Mouse (Mus musculus) c-Kit-negative CD71-positive TER-119-positive erythroid progenitor cells, embryonic 14.5 days (primary cell): ENCODE results near the gene Serpine3.
"Not testable (repeated sequence)": the region's sequence is repeated elsewhere in the genome, so short reads cannot be mapped to it uniquely, and the experiment has no call there.

Experiments
- DNase-seq: peaks from one replicate; pipeline ENCODE4 v3.0.0-alpha.2; 2013; ENCODE audit warnings: low read depth, low spot score

The Serpine3 gene

GRCm38 (mm10) chr14:62663367-62663766 is at the start of gene Serpine3:
Gene Serpine3 (plus strand): TSS chr14:62663667.
- no peak for DNase-seq

GRCm38 (mm10) chr14:62622393-62622792 is 41.1 kb upstream of the Serpine3 start:
- DNase-seq, result no peak

- no peak for DNase-seq
Observed at GRCm38 (mm10) chr14:62627951-62628350, 35.5 kb upstream of the Serpine3 start.

GRCm38 (mm10) chr14:62637436-62638344 is 25.8 kb upstream of the Serpine3 start:
- DNase-seq, result no peak

GRCm38 (mm10) chr14:62638345-62638702 is 25.1 kb upstream of the Serpine3 start:
- no peak for DNase-seq

GRCm38 (mm10) chr14:62639111-62639510 is 24.4 kb upstream of the Serpine3 start:
- no peak for DNase-seq

- DNase-seq, result no peak
Observed at GRCm38 (mm10) chr14:62639551-62639950, 23.9 kb upstream of the Serpine3 start.

- no peak for DNase-seq
Observed at GRCm38 (mm10) chr14:62640396-62640795, 23.1 kb upstream of the Serpine3 start.

- not testable (repeated sequence) for DNase-seq
Observed at GRCm38 (mm10) chr14:62642368-62642767, 21.1 kb upstream of the Serpine3 start.

- DNase-seq, result no peak
Observed at GRCm38 (mm10) chr14:62648405-62648804, 15.1 kb upstream of the Serpine3 start.

GRCm38 (mm10) chr14:62650376-62650775 is 13.1 kb upstream of the Serpine3 start:
- DNase-seq, result no peak

- DNase-seq, result no peak
Observed at GRCm38 (mm10) chr14:62651771-62652170, 11.7 kb upstream of the Serpine3 start.

GRCm38 (mm10) chr14:62655996-62656395 is 7.5 kb upstream of the Serpine3 start:
- no peak for DNase-seq

GRCm38 (mm10) chr14:62657469-62657868 is 6.0 kb upstream of the Serpine3 start:
- DNase-seq, result no peak

GRCm38 (mm10) chr14:62662381-62662780 is 1.1 kb upstream of the Serpine3 start:
- no peak for DNase-seq

- no peak for DNase-seq
Observed at GRCm38 (mm10) chr14:62664976-62665673, 1.7 kb downstream of the Serpine3 start.

GRCm38 (mm10) chr14:62673646-62674045 is 10.2 kb downstream of the Serpine3 start:
- DNase-seq, result no peak

- DNase-seq, result no peak
Observed at GRCm38 (mm10) chr14:62718161-62718560, 54.7 kb downstream of the Serpine3 start.

- DNase-seq, result no peak
Observed at GRCm38 (mm10) chr14:62721625-62722024, 58.2 kb downstream of the Serpine3 start.

GRCm38 (mm10) chr14:62724560-62724959 is 61.1 kb downstream of the Serpine3 start:
- no peak for DNase-seq

GRCm38 (mm10) chr14:62731902-62732301 is 68.4 kb downstream of the Serpine3 start:
- DNase-seq, result no peak

GRCm38 (mm10) chr14:62733666-62734065 is 70.2 kb downstream of the Serpine3 start:
- DNase-seq, result no peak

GRCm38 (mm10) chr14:62735646-62736045 is 72.2 kb downstream of the Serpine3 start:
- DNase-seq, result no peak
